Mouse (Mus musculus): ENCODE measurements around the gene Slc52a3.

Gene Slc52a3

DNA sequence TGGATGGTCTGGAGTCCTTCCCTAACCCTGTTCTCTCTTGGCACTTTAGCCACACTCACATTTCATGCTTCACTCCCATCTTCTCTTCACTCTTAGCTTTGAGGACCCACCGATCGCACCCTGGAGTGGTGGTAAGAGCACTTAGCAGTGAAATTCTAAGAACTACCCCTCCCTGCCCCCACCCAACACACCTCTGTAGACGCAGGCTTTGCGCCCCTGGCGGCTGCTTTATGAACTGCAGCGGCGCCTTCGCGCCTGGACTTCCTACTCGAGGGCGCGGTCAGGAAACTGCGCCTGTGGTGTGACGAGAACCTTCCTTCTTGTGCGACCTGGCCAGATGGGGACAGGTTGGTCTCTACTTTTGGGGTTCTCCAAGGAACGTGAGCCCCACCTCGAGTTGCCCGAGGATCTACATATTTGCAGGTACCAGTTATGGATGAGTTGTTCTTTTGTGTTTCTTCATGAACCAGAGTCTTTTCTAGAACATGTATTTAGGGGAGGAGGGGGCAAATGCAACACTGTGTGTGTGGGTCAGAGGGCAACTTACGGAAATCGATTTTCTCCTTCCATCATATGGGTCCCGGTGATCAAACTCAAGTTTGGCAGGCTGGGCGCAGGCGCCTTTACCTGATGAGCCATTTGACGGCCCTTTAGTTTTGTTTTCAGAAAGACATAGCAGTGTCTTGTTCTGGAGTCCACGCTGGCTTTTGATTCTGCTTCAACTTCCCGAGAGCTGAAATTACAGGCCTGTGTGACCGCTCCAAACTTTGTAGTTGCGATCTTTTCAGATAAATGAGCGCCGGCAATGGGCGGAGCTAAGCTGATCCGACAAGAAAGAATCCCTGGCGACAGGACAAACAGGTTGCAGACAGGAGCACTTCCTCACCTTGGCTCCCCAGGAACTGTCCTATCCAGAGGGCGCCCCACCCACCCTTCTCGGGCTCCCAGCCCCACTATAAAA is at the start of gene Slc52a3:
Slc52a3 (plus strand) TSS at position 283 of the 961 bp plus-strand sequence.
- DNase-seq (ENCODE audit: low spot score in 2 of 2) = peak; percentile 90 to 92

- no peak for DNase-seq (ENCODE audit: low spot score in 2 of 2)
Measured at GRCm38 (mm10) chr2:151947617-151948016, 48.7 kb upstream of the Slc52a3 start.

- DNase-seq (ENCODE audit: low spot score in 2 of 2) = no peak
Measured at GRCm38 (mm10) chr2:151948311-151948710, 48.0 kb upstream of the Slc52a3 start.

DNA sequence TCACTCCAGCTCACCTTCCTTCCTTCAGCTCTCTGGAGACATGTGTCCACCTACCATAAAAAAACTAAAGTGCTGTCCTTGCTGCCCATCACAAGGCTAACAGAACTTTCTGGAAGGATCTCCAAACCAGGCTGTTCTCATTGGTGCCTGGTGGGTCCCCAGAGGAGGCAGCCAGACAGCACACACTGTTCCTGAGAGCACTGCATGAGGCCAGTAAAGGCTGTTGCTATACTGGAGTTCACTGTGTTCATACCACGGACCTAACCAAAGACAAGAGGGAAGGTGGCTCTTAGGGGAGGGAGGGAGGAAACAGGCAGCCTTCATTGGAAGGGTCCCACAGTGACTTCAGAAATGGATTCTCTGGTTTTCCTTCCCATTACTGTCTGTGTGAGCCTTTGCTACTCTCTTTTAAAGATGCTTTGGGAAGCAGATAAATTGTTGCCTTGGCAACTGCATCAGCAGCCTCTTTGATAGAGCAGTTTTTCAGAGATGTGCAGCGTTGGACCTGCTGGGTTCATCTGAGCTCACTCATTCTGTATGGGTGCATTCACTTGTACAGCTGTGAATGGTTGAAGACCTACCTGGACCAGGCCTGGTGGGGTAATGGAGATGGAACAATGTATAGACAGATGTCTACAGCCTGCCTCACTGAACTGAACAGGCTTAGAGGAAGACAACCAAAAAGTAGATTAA is 47.1 kb upstream of the Slc52a3 start:
- DNase-seq (ENCODE audit: low spot score in 2 of 2) = no peak

DNA sequence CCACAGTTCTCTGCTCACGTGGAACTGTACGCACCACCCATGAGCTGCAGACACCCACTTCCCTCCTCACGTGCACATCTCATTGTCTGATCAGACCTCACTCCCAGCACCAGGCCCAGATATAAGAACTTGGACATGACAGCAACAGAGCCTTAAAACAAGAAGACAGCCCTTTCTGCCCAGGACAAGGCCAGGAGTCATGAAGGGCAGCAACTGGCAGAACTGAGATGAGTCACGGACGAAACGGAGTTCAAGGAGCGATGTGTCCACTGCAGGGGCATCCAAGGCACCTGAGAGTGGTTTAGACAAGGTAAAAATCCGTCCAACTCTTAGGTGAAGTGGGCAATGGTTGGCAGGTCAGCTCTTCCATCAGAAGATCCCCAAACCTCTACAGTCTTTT is 42.6 kb upstream of the Slc52a3 start:
- no peak for DNase-seq (ENCODE audit: low spot score in 2 of 2)

DNA sequence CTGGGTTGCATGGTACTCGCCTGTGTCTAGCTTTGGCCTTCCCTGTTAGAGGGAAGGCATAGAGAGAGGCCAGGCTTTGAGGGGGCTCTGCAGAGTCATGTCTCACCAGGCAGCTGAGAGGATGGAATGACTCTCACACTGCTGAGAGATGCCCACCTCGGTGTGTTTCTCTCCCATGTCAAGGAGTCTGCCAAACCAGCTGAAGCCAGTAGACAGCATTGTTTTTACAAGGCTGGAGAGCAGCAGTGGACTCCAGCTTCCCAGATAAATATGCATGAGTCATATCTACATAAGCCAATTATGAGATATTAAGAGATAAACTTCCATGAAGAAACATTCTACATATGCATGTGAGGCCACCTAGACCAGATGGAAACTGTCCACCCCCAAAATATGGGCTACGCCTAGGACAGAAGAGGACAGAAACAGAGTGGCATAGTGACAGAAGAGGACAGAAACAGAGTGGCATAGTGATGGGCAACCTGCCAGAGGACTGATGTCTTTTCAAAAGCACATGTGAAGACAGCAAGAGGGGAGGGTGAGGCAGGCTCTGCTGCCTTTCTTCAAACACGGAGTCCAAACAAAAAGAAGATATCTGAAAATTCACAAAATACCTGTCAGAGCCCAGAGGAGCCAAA is 39.7 kb upstream of the Slc52a3 start:
- DNase-seq (ENCODE audit: low spot score in 2 of 2) = no peak

DNA sequence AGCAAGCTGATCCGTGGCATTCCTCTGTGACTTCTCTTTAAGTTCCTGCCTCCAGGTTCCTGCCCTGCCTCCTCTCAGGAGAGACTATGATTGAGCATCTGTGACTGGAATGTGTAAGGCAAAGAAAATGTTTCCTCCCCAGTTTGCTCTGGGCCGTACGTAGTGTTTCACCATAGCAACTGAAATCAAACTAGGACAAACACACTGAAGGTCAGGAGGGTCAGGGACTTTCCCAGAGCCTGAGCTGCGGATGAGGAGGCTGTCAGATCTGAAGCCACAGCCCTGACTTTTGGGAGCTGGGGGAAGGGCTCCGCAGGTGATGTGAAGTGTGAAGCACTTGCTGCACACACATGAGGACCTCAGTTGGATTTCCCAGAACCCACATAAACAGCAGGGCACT is 37.0 kb upstream of the Slc52a3 start:
- DNase-seq (ENCODE audit: low spot score in 2 of 2) = no peak

DNA sequence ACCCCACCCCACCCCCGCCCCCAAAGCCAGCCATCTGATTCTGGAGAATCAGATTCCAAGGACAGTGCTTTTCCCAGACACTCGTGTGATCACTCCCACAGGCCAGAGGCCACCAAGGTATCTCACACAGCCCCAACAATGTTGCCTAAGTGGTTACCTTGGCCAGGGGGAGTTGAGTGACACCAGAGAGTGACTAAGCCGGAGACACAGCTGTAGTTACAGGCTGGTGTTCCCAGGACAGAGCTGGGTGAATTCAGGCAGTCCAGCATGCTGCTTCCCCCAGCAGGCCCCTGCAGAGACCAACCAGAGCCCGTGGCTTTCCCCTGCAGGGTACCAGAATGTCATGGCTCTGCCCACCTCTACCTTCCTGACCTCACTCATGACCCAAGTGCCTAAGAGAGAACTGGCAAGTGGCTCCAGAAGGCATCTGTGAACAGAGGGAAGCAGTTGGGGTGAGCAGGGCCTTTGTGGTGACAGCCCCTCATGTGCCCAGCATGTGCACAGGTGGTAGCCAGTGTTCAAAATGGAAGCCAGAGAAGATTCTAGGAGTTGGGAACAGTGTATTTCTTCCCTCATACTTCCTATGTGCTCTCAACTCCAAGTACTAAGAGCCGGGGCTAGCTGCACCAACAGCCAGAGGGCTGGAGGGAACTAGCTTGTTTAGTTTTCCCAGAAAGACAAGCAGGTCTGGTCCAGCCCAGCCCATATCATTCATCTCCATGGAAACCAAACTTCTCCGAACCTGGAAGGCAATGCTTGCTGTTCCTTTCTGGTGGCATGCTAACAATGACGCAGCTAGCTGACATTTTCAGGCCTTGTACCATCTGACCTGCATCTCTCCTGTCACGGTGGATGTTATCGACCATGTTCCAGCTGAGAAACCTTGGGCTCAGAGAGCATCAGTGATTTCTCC is 34.8 kb upstream of the Slc52a3 start:
- DNase-seq (ENCODE audit: low spot score in 2 of 2) = no peak

DNA sequence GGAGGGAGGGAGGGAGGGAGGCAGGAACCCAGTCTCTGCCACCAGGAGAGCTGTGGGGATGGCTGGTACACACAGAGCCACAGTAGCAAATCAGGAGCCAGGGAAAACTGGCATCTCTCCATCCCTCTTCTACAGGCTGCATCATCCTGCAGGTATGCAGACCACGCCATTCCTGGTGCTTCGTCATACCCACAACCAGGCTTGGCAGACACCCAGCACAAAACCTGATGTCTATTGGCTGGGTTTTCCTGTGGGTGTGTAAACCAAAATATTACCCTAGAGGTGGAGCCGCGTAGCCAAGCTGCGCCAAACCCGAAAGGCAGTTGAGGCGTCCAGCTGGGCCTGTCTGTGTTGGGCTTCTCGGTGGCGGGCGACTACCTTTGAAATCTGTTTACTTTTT is 33.8 kb upstream of the Slc52a3 start:
- DNase-seq (ENCODE audit: low spot score in 2 of 2) = no peak

- no peak for DNase-seq (ENCODE audit: low spot score in 2 of 2)
Measured at GRCm38 (mm10) chr2:151963319-151963718, 33.0 kb upstream of the Slc52a3 start.

DNA sequence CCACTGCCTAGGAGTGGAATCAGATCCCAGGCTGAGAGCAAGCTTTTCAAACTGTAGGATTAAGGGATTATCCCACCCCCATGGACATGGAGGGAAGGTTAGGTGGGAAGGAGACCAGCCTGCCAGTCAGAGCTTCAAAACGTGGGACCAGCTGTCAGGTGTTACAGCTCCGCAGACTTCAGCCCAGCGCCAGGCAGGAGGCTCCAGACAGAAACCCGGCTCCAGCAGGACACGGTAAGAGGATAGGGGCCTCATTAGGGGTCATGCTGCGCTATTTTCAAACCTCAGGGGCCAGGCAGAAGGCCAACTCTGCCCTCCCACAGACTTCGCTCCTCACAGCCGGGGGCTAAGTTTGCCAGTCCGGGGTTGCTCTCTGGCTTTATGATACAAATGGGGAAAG is 32.3 kb upstream of the Slc52a3 start:
- no peak for DNase-seq (ENCODE audit: low spot score in 2 of 2)

DNA sequence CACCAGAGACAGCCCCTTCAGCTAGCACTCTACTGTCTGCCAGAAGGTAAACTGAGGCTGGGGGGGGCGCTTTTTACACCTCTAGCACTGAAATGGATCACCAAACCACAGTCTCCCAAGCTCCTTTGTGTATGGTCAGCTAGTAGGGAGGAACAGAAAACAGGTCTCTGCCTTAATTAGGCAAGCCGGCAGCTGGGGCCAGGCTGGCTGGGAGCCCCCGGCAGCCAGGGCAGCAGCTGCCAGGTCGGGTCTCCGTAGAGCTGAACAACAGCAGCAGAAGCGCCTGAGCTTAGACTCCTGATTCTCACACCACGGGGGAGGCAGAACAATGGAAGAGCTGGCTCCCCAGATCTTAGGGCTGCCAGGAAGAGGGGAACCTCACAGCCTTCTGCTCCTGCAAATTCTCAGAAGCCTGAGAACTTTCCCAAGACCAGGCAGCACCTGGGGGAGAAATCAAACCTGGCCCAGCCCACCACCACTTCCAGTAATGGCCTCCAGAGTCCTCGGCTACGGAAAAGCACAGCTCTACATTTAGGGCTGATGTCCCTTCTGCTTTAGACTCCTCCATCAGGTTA is 29.0 kb upstream of the Slc52a3 start:
- DNase-seq (ENCODE audit: low spot score in 2 of 2) = no peak

GRCm38 (mm10) chr2:151967792-151968191 is 28.5 kb upstream of the Slc52a3 start:
- DNase-seq (ENCODE audit: low spot score in 2 of 2) = no peak

GRCm38 (mm10) chr2:151968451-151968850 is 27.9 kb upstream of the Slc52a3 start:
- no peak for DNase-seq (ENCODE audit: low spot score in 2 of 2)

GRCm38 (mm10) chr2:151968986-151969385 is 27.3 kb upstream of the Slc52a3 start:
- no peak for DNase-seq (ENCODE audit: low spot score in 2 of 2)

DNA sequence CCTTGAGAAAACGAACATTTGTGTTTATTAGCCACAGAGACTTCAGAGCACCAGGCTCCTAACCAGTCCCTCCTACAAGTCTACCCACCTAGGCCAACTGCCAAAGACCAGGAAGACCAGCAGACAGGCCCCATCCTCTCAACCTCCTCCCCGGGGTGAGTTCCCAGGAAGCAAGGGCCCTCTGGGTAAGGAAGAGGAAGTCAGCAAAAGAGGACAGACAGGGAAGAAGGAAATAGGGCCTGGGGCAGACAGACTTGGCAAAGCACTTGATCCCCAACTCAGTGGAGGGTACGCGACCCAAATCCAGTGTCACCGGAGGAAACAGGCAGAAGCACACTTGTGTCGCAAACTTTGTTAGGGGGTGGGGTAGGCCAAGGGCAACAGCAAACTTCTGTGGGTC is 26.9 kb upstream of the Slc52a3 start:
- no peak for DNase-seq (ENCODE audit: low spot score in 2 of 2)

DNA sequence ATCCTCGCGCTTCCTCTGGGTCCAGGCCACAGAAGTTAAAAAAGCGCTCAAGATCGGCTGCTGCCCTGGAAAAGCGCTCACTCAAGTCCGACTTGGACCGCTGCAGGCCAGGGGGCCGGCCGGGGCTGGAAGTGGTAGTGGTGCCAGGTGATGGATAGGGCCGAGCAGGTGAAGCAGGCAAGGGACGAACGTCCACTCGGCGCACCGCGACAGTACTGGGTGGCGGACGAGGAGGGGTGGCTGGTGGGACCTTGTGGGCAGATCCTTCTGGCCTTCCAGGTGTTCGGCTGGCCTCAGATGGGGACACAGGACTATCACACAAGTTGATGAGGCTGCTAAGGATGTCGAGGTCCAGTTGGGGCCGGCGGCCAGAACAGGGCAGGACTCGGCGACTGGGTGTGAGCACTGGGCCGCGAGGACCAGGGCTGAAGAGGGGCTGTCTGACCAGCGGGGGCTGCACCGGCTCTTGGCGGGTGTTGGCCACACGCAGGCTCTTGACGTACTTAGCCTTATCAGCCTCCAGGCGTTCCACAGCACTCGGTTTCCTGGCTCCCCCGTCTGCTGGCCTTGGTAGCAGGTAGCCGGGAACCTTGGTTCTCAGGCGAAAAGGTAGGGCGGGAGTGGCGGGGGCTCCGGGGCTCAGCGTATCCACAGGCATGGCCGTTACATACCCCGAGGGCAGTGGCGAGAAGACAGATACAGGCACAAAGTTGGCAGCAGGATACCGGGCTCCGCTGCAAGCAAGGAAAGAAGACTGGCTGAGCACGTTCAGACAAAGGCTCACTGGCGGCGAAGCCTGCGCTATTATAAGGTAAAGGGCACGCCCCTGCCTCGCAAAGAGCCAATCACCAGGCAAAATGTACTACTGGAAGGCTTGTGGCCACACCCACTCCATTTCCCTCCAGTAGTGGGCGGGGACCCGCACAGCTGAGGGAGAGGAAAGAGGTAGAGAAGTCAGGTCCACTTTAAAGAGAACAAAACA is 25.8 kb upstream of the Slc52a3 start:
- DNase-seq (ENCODE audit: low spot score in 2 of 2) = peak; percentile 51 to 84

GRCm38 (mm10) chr2:151971748-151972147 is 24.6 kb upstream of the Slc52a3 start:
- DNase-seq (ENCODE audit: low spot score in 2 of 2) = no peak

DNA sequence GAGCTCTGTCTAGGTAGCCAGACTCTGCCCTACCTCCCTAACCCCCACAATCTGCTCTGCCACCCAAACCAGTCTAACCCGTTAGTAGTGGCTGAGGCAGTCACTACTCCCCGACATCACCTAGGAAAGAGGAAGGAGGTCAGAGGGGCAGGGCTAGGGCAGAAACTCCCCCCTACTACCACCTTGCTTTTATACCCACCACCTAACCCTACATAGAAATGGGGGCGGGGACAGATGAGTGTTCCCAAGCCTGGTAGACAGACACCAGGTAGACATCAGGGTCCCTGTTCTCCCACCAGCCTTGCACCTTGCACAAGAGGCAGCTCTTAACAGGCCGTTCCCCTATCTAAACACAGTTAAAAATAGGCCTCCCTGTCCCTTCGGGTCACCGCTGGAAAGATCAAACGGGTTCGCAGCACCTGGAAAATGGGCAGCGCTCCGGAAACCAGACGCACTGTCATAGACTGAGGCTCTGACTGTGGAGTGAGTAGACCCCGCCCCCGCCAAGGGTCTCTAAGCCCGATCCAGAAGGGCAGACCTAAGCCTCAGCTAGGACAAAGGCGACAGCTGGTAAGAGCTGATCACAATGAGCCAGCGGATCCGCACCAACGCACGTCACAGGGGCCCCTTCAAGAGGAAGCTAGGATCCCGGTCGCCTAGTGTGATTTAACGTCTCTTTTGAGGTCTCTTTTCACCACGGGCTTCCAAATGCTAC is 23.3 kb upstream of the Slc52a3 start:
- DNase-seq (ENCODE audit: low spot score in 2 of 2) = peak in 1 of 2 experiments; percentile 59
